Mouse (Mus musculus): ENCODE measurements around the gene Iqsec3. TPM values are rescaled to one million over a fixed set of nuclear protein-coding genes. Genes with fewer than 3 reads are reported as not detected.

Gene Iqsec3
- total and polyA plus RNA-seq, 2 experiments from 2014 or later = 10.7 to 50.3 TPM

- no peaks in the 10 kb centered on the region for H3K9me3 ChIP-seq (ENCODE audit: low read length)
- H3K4me2 ChIP-seq (ENCODE audit: low read depth, low read length, poor library complexity, severe bottlenecking) = peak overlapping the region; percentile 49
- H3K4me3 ChIP-seq (ENCODE audit: low read depth, low read length) = 0 out of 2 replicates have a peak overlapping the region, but pooled peaks have one; percentile 12
- H3K27ac ChIP-seq (ENCODE audit: low read depth, low read length) = no peak overlapping the region
- H3K27me3 ChIP-seq (ENCODE audit: insufficient read depth, low read length) = no peaks in the 10 kb centered on the region
- peak overlapping the region; percentile 42; the same call in 1 of the 2 replicates for H3K9ac ChIP-seq (replicated peaks; ENCODE audit: low read length, poor library complexity, severe bottlenecking)
- WGBS = 7% methylated on average over 28 of the region's 28 CpGs
- TF ChIP-seq CTCF (IDR thresholded peaks at IDR 0.05) = no peak
- peaks cover 9% of the 10 kb centered on the region; the same call in 1 of the 2 replicates for H3K4me1 ChIP-seq (ENCODE audit: insufficient read depth, low read length)
- 0 out of 2 replicates have a peak, but pooled peaks cover 2% of the 10 kb centered on the region for H3K36me3 ChIP-seq (ENCODE audit: insufficient read depth, low read length)
- DNase-seq (ENCODE audit: low spot score) = no peak
- peak; percentile 25 for ATAC-seq (ENCODE audit: low FRiP score)
Measured at GRCm38 (mm10) chr6:121462628-121463340, 10.7 kb downstream of the Iqsec3 start.

- WGBS = 52% methylated on average over 8 of the region's 8 CpGs
- no peak for ATAC-seq (ENCODE audit: low FRiP score)
- TF ChIP-seq CTCF (IDR thresholded peaks at IDR 0.05) = no peak
- no peaks in the 10 kb centered on the region for H3K9me3 ChIP-seq (ENCODE audit: low read length)
- no peaks in the 10 kb centered on the region for H3K27me3 ChIP-seq (ENCODE audit: insufficient read depth, low read length)
- H3K36me3 ChIP-seq (ENCODE audit: insufficient read depth, low read length) = 0 out of 2 replicates have a peak, but pooled peaks cover 2% of the 10 kb centered on the region
- no peak overlapping the region for H3K4me3 ChIP-seq (ENCODE audit: low read depth, low read length)
- no peak overlapping the region for H3K9ac ChIP-seq (replicated peaks; ENCODE audit: low read length, poor library complexity, severe bottlenecking)
- no peak overlapping the region for H3K4me2 ChIP-seq (ENCODE audit: low read depth, low read length, poor library complexity, severe bottlenecking)
- H3K4me1 ChIP-seq (ENCODE audit: insufficient read depth, low read length) = peaks cover 13% of the 10 kb centered on the region; the same call in 1 of the 2 replicates
- no peak for DNase-seq (ENCODE audit: low spot score)
- H3K27ac ChIP-seq (ENCODE audit: low read depth, low read length) = no peak overlapping the region
Measured at GRCm38 (mm10) chr6:121457381-121457780, 16.1 kb downstream of the Iqsec3 start.

- no peak overlapping the region for H3K4me3 ChIP-seq (ENCODE audit: low read depth, low read length)
- WGBS = 82% methylated on average over 3 of the region's 3 CpGs
- no peak for TF ChIP-seq CTCF (IDR thresholded peaks at IDR 0.05)
- H3K27me3 ChIP-seq (ENCODE audit: insufficient read depth, low read length) = no peaks in the 10 kb centered on the region
- no peak overlapping the region for H3K27ac ChIP-seq (ENCODE audit: low read depth, low read length)
- ATAC-seq (ENCODE audit: low FRiP score) = no peak
- 0 out of 2 replicates have a peak, but pooled peaks cover 2% of the 10 kb centered on the region for H3K36me3 ChIP-seq (ENCODE audit: insufficient read depth, low read length)
- H3K4me1 ChIP-seq (ENCODE audit: insufficient read depth, low read length) = peaks cover 13% of the 10 kb centered on the region; the same call in 1 of the 2 replicates
- no peak overlapping the region for H3K9ac ChIP-seq (replicated peaks; ENCODE audit: low read length, poor library complexity, severe bottlenecking)
- H3K4me2 ChIP-seq (ENCODE audit: low read depth, low read length, poor library complexity, severe bottlenecking) = no peak overlapping the region
- no peak for DNase-seq (ENCODE audit: low spot score)
- H3K9me3 ChIP-seq (ENCODE audit: low read length) = no peaks in the 10 kb centered on the region
Measured at GRCm38 (mm10) chr6:121456651-121457050, 16.8 kb downstream of the Iqsec3 start.

- Histone ChIP-seq H3K4me3 (ENCODE audit: low read depth, low read length) (no peak overlapping the region), H3K4me2 (ENCODE audit: low read depth, low read length, poor library complexity, severe bottlenecking) (no peak overlapping the region), H3K27me3 (ENCODE audit: insufficient read depth, low read length) (no peaks in the 10 kb centered on the region), H3K9ac (replicated peaks; ENCODE audit: low read length, poor library complexity, severe bottlenecking) (no peak overlapping the region), H3K9me3 (ENCODE audit: low read length) (no peaks in the 10 kb centered on the region), H3K27ac (ENCODE audit: low read depth, low read length) (peak overlapping the region; percentile 64), H3K36me3 (ENCODE audit: insufficient read depth, low read length) (0 out of 2 replicates have a peak, but pooled peaks cover under 1% of the 10 kb centered on the region), H3K4me1 (ENCODE audit: insufficient read depth, low read length) (peaks cover 13% of the 10 kb centered on the region; the same call in 1 of the 2 replicates)
- TF ChIP-seq CTCF (IDR thresholded peaks at IDR 0.05) = no peak
- WGBS = 21% methylated on average over 12 of the region's 12 CpGs
- DNase-seq (ENCODE audit: low spot score) = no peak
- peak; percentile 57 for ATAC-seq (ENCODE audit: low FRiP score)
Measured at GRCm38 (mm10) chr6:121454549-121455494, 18.7 kb downstream of the Iqsec3 start.

GRCm38 (mm10) chr6:121453776-121454175 is 19.7 kb downstream of the Iqsec3 start:
- Histone ChIP-seq H3K9ac (replicated peaks; ENCODE audit: low read length, poor library complexity, severe bottlenecking) (0 out of 2 replicates have a peak overlapping the region, but pooled peaks have one; percentile 29), H3K9me3 (ENCODE audit: low read length) (no peaks in the 10 kb centered on the region), H3K4me2 (ENCODE audit: low read depth, low read length, poor library complexity, severe bottlenecking) (no peak overlapping the region), H3K27ac (ENCODE audit: low read depth, low read length) (peak overlapping the region; percentile 64; the same call in 1 of the 2 replicates), H3K36me3 (ENCODE audit: insufficient read depth, low read length) (no peaks in the 10 kb centered on the region), H3K4me1 (ENCODE audit: insufficient read depth, low read length) (peaks cover 13% of the 10 kb centered on the region; the same call in 1 of the 2 replicates), H3K27me3 (ENCODE audit: insufficient read depth, low read length) (no peaks in the 10 kb centered on the region), H3K4me3 (ENCODE audit: low read depth, low read length) (no peak overlapping the region)
- WGBS = 22% methylated on average over 7 of the region's 7 CpGs
- DNase-seq (ENCODE audit: low spot score) = no peak
- no peak for TF ChIP-seq CTCF (IDR thresholded peaks at IDR 0.05)
- no peak for ATAC-seq (ENCODE audit: low FRiP score)
